Mouse (Mus musculus) hindbrain, postnatal 0 days (tissue): Measurements from ENCODE around the gene Pp2d1. TPM values are rescaled to one million over a fixed set of nuclear protein-coding genes. Genes with fewer than 3 reads are reported as not detected.

ENCODE experiments used
- ATAC-seq: fragments of 200-750 bp; cut with Nextera tagmentation; 2 replicates; pipeline ENCODE4 v1.8.0; 2017; ENCODE audit warnings: mild to moderate bottlenecking, moderate TSS enrichment, moderate library complexity
- DNase-seq: peaks from one replicate; pipeline ENCODE4 v3.0.0-alpha.2; 2015; ENCODE audit warnings: low spot score
- H3K27ac ChIP-seq: fragments of 300-500 bp; sonication (generic); 2 replicates; pipeline ENCODE4 v1.5.1; 2014; ENCODE audit warnings: mild to moderate bottlenecking
- H3K27me3 ChIP-seq: fragments of 300-500 bp; sonication (generic); 2 replicates; pipeline ENCODE4 v1.6.1; 2014; ENCODE audit warnings: low read length, mixed read lengths; ENCODE audit not compliant: insufficient read depth
- H3K36me3 ChIP-seq: fragments of 300-500 bp; sonication (generic); 2 replicates; pipeline ENCODE4 v1.6.1; 2014; ENCODE audit warnings: low read length, mixed read lengths; ENCODE audit not compliant: insufficient read depth
- H3K4me1 ChIP-seq: fragments of 300-500 bp; sonication (generic); 2 replicates; pipeline ENCODE4 v1.6.1; 2014; ENCODE audit warnings: antibody characterized with exemption, low read length, mixed read lengths; ENCODE audit not compliant: insufficient read depth
- H3K4me2 ChIP-seq: fragments of 300-500 bp; sonication (generic); 2 replicates; pipeline ENCODE4 v1.6.1; 2014; ENCODE audit warnings: low read depth, mild to moderate bottlenecking, low read length, moderate library complexity, mixed read lengths
- H3K4me3 ChIP-seq: fragments of 300-500 bp; sonication (generic); 2 replicates; pipeline ENCODE4 v1.5.1; 2014; ENCODE audit warnings: low read length
- H3K9ac ChIP-seq: fragments of 300-500 bp; sonication (generic); replicated peaks from 2 replicates; pipeline ENCODE4 v1.6.1; 2014; ENCODE audit warnings: mild to moderate bottlenecking, low read length, moderate library complexity, mixed read lengths
- H3K9me3 ChIP-seq: fragments of 300-500 bp; sonication (generic); 2 replicates; pipeline ENCODE4 v1.6.1; 2016; ENCODE audit warnings: low read length, mixed read lengths
- CTCF ChIP-seq: IDR thresholded peaks from 2 replicates; pipeline ENCODE4 v1.5.1; 2016; ENCODE audit warnings: antibody characterized with exemption, control low read depth, low read depth
- WGBS: fragments of 180-500 bp; shearing (Covaris S2); extraction: QIAGEN DNeasy Blood & Tissue Kit; methylation state at CpG from one replicate; pipeline ENCODE4 v1.1.7; 2014; 5-methylcytosine and 5-hydroxymethylcytosine counted together
- polyA plus RNA-seq: library from polyadenylated mRNA; unstranded; fragments of >200 nt; fragmentation: Nextera tagmentation; extraction: Ambion mirVana; gene quantifications from 2 replicates; pipeline ENCODE4 v1.2.1, GENCODE M21; 2015
- total RNA-seq: library from RNA; depleted of rRNA; stranded (reverse); fragments of >200 nt; gene quantifications from 2 replicates; pipeline ENCODE4 v1.2.3, GENCODE M21; 2014

The Pp2d1 gene
- total and polyA plus RNA-seq, 2 experiments from 2014 or later: 0.21 TPM; not detected in 1

DNA sequence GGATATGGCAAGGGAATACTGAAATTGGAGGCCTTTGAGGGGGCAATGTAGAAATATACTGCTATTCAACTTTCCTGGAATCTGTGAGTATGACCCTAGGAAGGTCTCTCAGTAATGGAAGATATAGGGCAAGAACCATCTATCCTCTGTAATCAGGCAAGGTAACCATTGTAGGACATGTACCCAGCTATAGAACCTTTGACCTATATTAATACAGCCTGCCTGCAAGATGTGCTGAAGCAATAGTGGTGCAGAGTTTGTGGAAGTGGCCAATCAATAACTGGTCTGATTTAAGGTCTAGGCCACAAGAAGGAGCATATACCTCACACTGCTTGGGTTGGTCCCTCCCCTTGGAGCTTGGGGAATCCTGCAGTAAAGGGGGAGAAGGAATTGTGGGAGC, 18.7 kb downstream of the Pp2d1 start:
- no peaks in the 10 kb centered on the region for H3K4me1 ChIP-seq
- H3K27ac ChIP-seq: no peak overlapping the region
- H3K4me3 ChIP-seq: no peak overlapping the region
- ATAC-seq: no peak
- H3K4me2 ChIP-seq: no peak overlapping the region
- H3K36me3 ChIP-seq: no peaks in the 10 kb centered on the region
- no peak overlapping the region for H3K9ac ChIP-seq
- H3K9me3 ChIP-seq: no peaks in the 10 kb centered on the region; the same call in 1 of the 2 replicates
- no peak for DNase-seq
- no peaks in the 10 kb centered on the region for H3K27me3 ChIP-seq
- no peak for TF ChIP-seq CTCF

DNA sequence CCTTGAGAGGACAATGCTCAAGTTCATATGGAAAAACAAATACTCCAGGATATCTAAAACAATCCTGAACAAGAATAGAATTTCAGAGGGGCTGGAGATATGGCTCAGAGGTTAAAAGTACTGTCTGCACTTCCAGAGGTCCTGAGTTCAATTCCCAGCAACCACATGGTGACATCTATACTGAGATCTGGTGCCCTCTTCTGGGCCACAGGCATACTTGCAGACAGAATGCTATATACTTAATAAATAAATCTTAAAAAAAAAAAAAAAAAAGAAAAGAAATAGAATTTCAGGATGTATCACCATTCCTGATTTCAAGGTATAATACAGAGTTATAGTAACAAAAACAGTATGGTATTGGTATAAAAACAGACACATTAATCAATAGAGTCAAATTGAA, 19.9 kb downstream of the Pp2d1 start:
- H3K4me1 ChIP-seq: no peaks in the 10 kb centered on the region
- no peak overlapping the region for H3K4me2 ChIP-seq
- 0 out of 2 replicates have a peak, but pooled peaks cover 3% of the 10 kb centered on the region for H3K36me3 ChIP-seq
- no peak for TF ChIP-seq CTCF
- H3K9me3 ChIP-seq: no peaks in the 10 kb centered on the region; the same call in 1 of the 2 replicates
- H3K9ac ChIP-seq: no peak overlapping the region
- DNase-seq (no peak), ATAC-seq (no peak)
- H3K27me3 ChIP-seq: no peaks in the 10 kb centered on the region
- no peak overlapping the region for H3K27ac ChIP-seq
- no peak overlapping the region for H3K4me3 ChIP-seq

- Histone ChIP-seq H3K27ac (no peak overlapping the region), H3K4me1 (no peaks in the 10 kb centered on the region), H3K9me3 (no peaks in the 10 kb centered on the region), H3K4me2 (no peak overlapping the region), H3K27me3 (no peaks in the 10 kb centered on the region), H3K4me3 (no peak overlapping the region), H3K36me3 (0 out of 2 replicates have a peak, but pooled peaks cover 3% of the 10 kb centered on the region), H3K9ac (no peak overlapping the region)
- ATAC-seq (peak; percentile 66), DNase-seq (peak; percentile 76)
- TF ChIP-seq CTCF: peak; percentile 69
- WGBS: 73% methylated on average over 2 of the region's 2 CpGs
Measured at GRCm38 (mm10) chr17:53512311-53512951, 26.8 kb downstream of the Pp2d1 start.

DNA sequence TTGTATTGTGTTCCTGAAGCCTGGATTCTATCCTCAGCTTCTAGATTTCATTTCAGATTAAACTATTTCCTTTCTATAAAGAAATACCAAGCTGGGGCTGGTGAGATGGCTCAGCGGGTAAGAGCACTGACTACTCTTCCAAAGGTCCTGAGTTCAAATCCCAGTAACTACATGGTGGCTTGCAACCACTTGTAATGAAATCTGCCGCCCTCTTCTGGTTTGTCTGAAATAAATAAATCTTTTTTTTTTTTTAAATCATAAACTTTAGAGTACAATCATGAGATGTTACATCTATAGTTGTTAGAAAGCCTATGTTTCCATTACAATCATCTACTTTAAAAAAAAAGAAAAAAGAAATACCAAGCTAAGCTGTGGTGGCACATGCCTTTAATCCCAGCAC, 36.3 kb downstream of the Pp2d1 start:
- ATAC-seq: no peak
- TF ChIP-seq CTCF: no peak
- Histone ChIP-seq H3K4me2 (no peak overlapping the region), H3K27me3 (no peaks in the 10 kb centered on the region), H3K4me1 (no peaks in the 10 kb centered on the region), H3K9ac (no peak overlapping the region), H3K9me3 (no peaks in the 10 kb centered on the region), H3K27ac (no peak overlapping the region), H3K4me3 (no peak overlapping the region), H3K36me3 (peaks cover 23% of the 10 kb centered on the region; the same call in 1 of the 2 replicates)
- WGBS: 92% methylated on average over 2 of the region's 2 CpGs
- DNase-seq: no peak

DNA sequence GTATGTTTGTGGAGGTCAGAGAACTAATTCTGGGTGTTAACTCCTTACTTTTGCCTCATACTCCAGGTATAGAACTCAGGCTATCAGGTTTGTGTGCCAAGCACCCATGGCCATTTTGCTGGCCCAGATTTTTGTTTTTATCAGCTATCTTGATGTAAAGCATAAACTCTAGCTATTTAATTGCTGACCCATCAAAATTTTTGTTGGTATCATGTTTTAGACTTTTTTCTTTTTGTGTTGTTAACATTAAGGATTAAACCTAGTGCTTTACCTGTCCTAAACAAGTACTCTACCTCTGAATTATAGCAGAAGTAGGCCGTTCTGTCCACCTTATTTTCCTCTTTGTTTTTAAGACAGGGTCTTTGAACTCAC, 50.3 kb downstream of the Pp2d1 start:
- Histone ChIP-seq H3K36me3 (no peaks in the 10 kb centered on the region; the same call in none of the 2 replicates), H3K4me1 (no peaks in the 10 kb centered on the region), H3K9me3 (no peaks in the 10 kb centered on the region), H3K27ac (no peak overlapping the region), H3K27me3 (no peaks in the 10 kb centered on the region), H3K4me3 (no peak overlapping the region), H3K4me2 (no peak overlapping the region), H3K9ac (no peak overlapping the region)
- ATAC-seq (no peak), DNase-seq (no peak)
- 91% methylated on average over 1 of the region's 1 CpGs for WGBS
- no peak for TF ChIP-seq CTCF

GRCm38 (mm10) chr17:53488291-53489006, 50.8 kb downstream of the Pp2d1 start:
- H3K4me3 ChIP-seq: no peak overlapping the region
- H3K27ac ChIP-seq: no peak overlapping the region
- no peak for ATAC-seq
- H3K9ac ChIP-seq: no peak overlapping the region
- 91% methylated on average over 4 of the region's 4 CpGs for WGBS
- H3K27me3 ChIP-seq: no peaks in the 10 kb centered on the region
- TF ChIP-seq CTCF: no peak
- DNase-seq: no peak
- no peaks in the 10 kb centered on the region; the same call in none of the 2 replicates for H3K36me3 ChIP-seq
- H3K4me1 ChIP-seq: no peaks in the 10 kb centered on the region
- H3K9me3 ChIP-seq: no peaks in the 10 kb centered on the region
- no peak overlapping the region for H3K4me2 ChIP-seq

DNA sequence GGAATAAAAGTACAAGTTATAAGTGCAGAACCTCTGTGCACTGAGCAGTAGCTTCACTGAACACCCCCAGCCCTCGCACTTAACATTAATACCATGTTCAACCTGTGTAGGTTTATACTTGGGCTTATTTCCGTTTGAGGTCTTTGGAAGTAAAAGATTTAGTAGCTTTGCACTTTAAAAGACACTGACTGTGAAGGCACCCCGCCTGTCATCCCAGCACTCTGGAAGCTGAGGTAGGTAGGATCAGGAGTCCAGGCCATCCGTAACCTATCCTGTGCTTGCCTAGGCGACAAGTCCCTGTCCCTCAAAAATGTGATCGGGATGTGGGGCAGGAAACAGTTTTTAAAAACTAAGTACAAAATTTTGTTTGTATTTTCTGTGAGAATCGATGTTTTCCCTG, 58.8 kb downstream of the Pp2d1 start:
- DNase-seq (no peak), ATAC-seq (no peak)
- H3K4me3 ChIP-seq: peak overlapping the region; percentile 95
- H3K27ac ChIP-seq: no peak overlapping the region
- no peaks in the 10 kb centered on the region for H3K27me3 ChIP-seq
- WGBS: 48% methylated on average over 7 of the region's 7 CpGs
- H3K36me3 ChIP-seq: no peaks in the 10 kb centered on the region; the same call in 1 of the 2 replicates
- peaks cover 17% of the 10 kb centered on the region for H3K4me1 ChIP-seq
- no peaks in the 10 kb centered on the region for H3K9me3 ChIP-seq
- peak overlapping the region; percentile 82 for H3K4me2 ChIP-seq
- no peak for TF ChIP-seq CTCF
- H3K9ac ChIP-seq: peak overlapping the region; percentile 98
